Mouse (Mus musculus): ENCODE measurements around the gene Eif2b3. TPM values are rescaled to one million over a fixed set of nuclear protein-coding genes. Genes with fewer than 3 reads are reported as not detected.

Eif2b3 gene
- polyA plus RNA-seq, 1 experiment from 2014 or later: 46.3 TPM

DNA sequence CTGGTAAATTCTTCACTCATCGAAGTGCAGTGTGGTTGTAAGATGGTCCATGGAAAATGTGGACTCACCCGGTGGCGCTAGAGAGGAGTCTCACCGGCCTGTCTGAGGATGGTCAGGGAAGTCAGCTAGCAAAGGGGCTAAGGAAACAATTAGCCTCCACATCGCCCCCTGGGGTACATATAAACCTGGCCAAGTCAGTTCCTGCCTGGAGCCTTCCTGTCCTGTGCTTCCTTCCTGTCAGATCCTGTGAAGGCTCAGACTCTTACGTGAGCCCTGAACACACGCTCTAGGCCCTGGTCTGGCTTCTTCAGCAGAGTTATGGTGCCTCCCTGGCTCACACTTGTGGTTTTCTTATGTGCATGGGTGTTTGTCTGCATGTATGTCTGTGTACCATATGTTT, 82.0 kb downstream of the Eif2b3 start:
- Histone ChIP-seq H3K27me3 (peaks cover 6% of the 10 kb centered on the region; the same call in 1 of the 2 replicates), H3K4me3 (no peak overlapping the region), H3K9me3 (no peaks in the 10 kb centered on the region), H3K9ac (no peak overlapping the region), H3K27ac (no peak overlapping the region), H3K4me1 (replicated peaks) (peaks cover 39% of the 10 kb centered on the region), H3K4me2 (no peak overlapping the region), H3K36me3 (peaks cover 14% of the 10 kb centered on the region)
- no peak for ATAC-seq (ENCODE audit: low FRiP score)
- 46% methylated on average over 7 of the region's 7 CpGs for WGBS

- WGBS: 77% methylated on average over 10 of the region's 10 CpGs
- peaks cover 33% of the 10 kb centered on the region for H3K36me3 ChIP-seq
- no peaks in the 10 kb centered on the region for H3K9me3 ChIP-seq
- no peak overlapping the region for H3K4me3 ChIP-seq
- peaks cover 15% of the 10 kb centered on the region for H3K4me1 ChIP-seq (replicated peaks)
- no peak overlapping the region for H3K4me2 ChIP-seq
- ATAC-seq (ENCODE audit: low FRiP score): no peak
- no peaks in the 10 kb centered on the region for H3K27me3 ChIP-seq
- peak overlapping the region; percentile 24; the same call in 1 of the 2 replicates for H3K9ac ChIP-seq
- no peak overlapping the region for H3K27ac ChIP-seq
These were observed 85.5 kb downstream of the Eif2b3 start for GRCm38 (mm10) chr4:117104672-117105071.

DNA sequence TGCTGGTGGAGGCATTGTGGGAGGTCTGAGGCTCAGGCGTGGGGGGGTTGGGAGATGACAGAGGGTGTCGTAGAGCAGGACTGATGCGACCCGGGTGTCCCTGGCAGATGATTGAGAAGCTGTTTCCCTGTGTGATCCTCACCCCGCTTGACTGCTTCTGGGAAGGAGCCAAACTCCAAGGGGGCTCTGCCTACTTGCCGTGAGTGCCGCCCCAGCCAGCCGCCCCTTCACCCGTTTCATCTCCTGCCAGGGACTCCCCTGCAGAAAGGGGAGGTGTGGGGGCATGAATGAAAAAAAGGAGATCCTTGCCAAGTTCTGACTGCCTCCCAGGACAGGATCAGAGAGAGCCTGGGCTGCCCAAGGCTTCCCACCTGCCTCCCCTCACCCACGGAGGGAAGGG, 85.9 kb downstream of the Eif2b3 start:
- Histone ChIP-seq H3K4me1 (replicated peaks) (peaks cover 15% of the 10 kb centered on the region), H3K9me3 (no peaks in the 10 kb centered on the region), H3K4me2 (no peak overlapping the region), H3K36me3 (peaks cover 37% of the 10 kb centered on the region), H3K27me3 (no peaks in the 10 kb centered on the region), H3K27ac (no peak overlapping the region), H3K9ac (peak overlapping the region; percentile 24; the same call in 1 of the 2 replicates), H3K4me3 (no peak overlapping the region)
- WGBS: 51% methylated on average over 10 of the region's 10 CpGs
- no peak for ATAC-seq (ENCODE audit: low FRiP score)

GRCm38 (mm10) chr4:117107813-117108523, 88.8 kb downstream of the Eif2b3 start:
- ATAC-seq (ENCODE audit: low FRiP score): no peak
- Histone ChIP-seq H3K36me3 (peaks cover 57% of the 10 kb centered on the region), H3K4me3 (no peak overlapping the region), H3K4me1 (replicated peaks) (peaks cover 11% of the 10 kb centered on the region), H3K27me3 (no peaks in the 10 kb centered on the region), H3K4me2 (no peak overlapping the region), H3K9me3 (no peaks in the 10 kb centered on the region), H3K9ac (0 out of 2 replicates have a peak overlapping the region, but pooled peaks have one; percentile 24), H3K27ac (no peak overlapping the region)
- WGBS: 88% methylated on average over 18 of the region's 18 CpGs

GRCm38 (mm10) chr4:117108524-117108849, 89.3 kb downstream of the Eif2b3 start:
- no peak overlapping the region for H3K27ac ChIP-seq
- ATAC-seq (ENCODE audit: low FRiP score): no peak
- H3K9me3 ChIP-seq: no peaks in the 10 kb centered on the region
- H3K4me2 ChIP-seq: no peak overlapping the region
- H3K36me3 ChIP-seq: peaks cover 60% of the 10 kb centered on the region
- H3K4me1 ChIP-seq (replicated peaks): peaks cover 11% of the 10 kb centered on the region
- 90% methylated on average over 6 of the region's 6 CpGs for WGBS
- H3K27me3 ChIP-seq: no peaks in the 10 kb centered on the region
- no peak overlapping the region for H3K4me3 ChIP-seq
- H3K9ac ChIP-seq: no peak overlapping the region

- Histone ChIP-seq H3K4me1 (replicated peaks) (peaks cover 11% of the 10 kb centered on the region), H3K4me3 (no peak overlapping the region), H3K9me3 (no peaks in the 10 kb centered on the region), H3K27me3 (no peaks in the 10 kb centered on the region), H3K9ac (no peak overlapping the region), H3K4me2 (no peak overlapping the region), H3K27ac (no peak overlapping the region), H3K36me3 (peaks cover 68% of the 10 kb centered on the region)
- no peak for ATAC-seq (ENCODE audit: low FRiP score)
- WGBS: 95% methylated on average over 25 of the region's 25 CpGs
These were observed 90.1 kb downstream of the Eif2b3 start for GRCm38 (mm10) chr4:117109330-117109729.

DNA sequence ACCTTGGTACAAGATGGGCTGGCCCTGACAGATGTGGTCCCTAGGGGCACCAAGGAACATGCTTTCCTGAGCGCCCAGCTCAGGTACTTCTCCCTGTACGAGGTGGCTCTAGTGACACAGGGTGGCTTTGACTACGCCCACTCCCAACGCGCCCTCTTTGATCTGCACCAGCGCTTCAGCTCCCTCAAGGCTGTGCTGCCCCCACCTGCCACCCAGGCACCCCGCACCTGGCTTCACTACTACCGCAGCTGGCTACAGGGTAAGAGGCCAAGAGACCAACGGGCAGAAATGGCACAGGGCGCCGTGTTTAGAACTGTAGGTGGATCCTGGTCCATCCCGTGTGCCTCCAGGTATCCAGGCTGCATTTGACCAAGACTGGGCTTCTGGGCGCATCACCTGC, 91.0 kb downstream of the Eif2b3 start:
- Histone ChIP-seq H3K27ac (no peak overlapping the region), H3K9ac (no peak overlapping the region), H3K27me3 (no peaks in the 10 kb centered on the region), H3K4me2 (no peak overlapping the region), H3K4me1 (replicated peaks) (peaks cover 7% of the 10 kb centered on the region), H3K4me3 (no peak overlapping the region), H3K36me3 (peaks cover 67% of the 10 kb centered on the region), H3K9me3 (no peaks in the 10 kb centered on the region)
- ATAC-seq (ENCODE audit: low FRiP score): no peak
- WGBS: 92% methylated on average over 13 of the region's 13 CpGs

DNA sequence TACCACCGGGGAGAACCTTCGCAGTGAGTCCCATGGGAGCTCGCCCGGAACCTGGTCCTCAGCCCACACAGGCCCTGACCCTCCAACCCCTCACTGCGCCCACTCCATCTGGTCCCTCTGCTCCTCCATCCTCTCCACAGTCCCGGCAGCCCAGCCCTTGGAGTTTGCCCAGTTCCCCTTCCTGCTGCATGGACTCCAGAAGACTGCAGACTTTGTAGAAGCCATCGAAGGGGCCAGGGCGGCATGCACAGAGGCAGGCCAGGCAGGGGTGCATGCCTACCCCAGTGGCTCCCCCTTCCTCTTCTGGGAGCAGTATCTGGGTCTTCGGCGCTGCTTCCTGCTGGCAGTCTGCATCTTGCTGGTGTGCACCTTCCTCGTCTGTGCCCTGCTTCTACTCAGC, 91.8 kb downstream of the Eif2b3 start:
- H3K9me3 ChIP-seq: no peaks in the 10 kb centered on the region
- 96% methylated on average over 11 of the region's 11 CpGs for WGBS
- peaks cover 67% of the 10 kb centered on the region for H3K36me3 ChIP-seq

DNA sequence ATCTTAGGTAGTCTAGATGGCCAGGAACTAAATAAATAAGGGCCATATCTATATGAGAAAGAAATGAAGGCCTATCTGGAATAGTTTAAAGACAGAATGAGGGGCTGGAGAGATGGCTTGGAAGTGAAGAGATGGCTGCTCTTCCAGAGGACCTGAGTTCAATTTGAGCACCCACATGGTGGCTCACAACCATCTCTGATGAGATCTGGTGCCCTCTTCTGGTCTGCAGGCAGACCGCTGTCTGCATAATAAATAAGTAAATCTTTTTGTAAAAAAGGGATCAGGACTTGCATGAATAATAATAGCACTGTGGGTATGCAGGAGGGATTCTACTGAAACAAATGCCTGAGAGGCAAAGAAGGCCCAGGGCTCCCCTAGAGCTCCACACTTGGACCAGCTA, 94.0 kb downstream of the Eif2b3 start:
- Histone ChIP-seq H3K9me3 (no peaks in the 10 kb centered on the region), H3K27ac (no peak overlapping the region), H3K9ac (no peak overlapping the region), H3K4me3 (no peak overlapping the region), H3K4me2 (no peak overlapping the region), H3K4me1 (replicated peaks) (no peaks in the 10 kb centered on the region), H3K27me3 (no peaks in the 10 kb centered on the region), H3K36me3 (peaks cover 63% of the 10 kb centered on the region)
- WGBS: 86% methylated on average over 1 of the region's 1 CpGs
- no peak for ATAC-seq (ENCODE audit: low FRiP score)

More for the DNA sequence above, 91.8 kb downstream of the Eif2b3 start:
- ATAC-seq (ENCODE audit: low FRiP score): no peak
- H3K4me2 ChIP-seq: no peak overlapping the region
- H3K27ac ChIP-seq: no peak overlapping the region
- no peaks in the 10 kb centered on the region for H3K4me1 ChIP-seq (replicated peaks)
- H3K4me3 ChIP-seq: no peak overlapping the region
- H3K27me3 ChIP-seq: no peaks in the 10 kb centered on the region
- no peak overlapping the region for H3K9ac ChIP-seq

DNA sequence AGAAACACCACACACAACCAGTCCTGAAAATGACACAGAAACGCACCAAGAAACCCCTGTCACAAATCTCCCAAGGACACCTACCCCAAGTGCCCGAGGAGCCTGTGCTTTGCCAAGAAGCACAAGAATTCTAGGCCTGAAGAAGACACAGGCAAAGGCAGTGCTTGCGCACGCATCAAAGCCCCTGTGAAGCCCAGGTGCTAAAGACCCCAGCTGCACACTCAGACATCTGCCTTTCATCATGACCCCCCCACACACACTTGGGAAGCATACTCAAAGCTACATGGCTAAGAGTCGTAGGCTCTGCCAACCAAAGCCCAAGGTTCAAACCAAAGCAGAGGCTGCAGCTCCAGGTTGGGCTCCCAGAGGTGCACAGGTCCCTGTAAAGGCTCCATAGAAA, 96.4 kb downstream of the Eif2b3 start:
- no peak overlapping the region for H3K4me3 ChIP-seq
- H3K4me2 ChIP-seq: no peak overlapping the region
- ATAC-seq (ENCODE audit: low FRiP score): no peak
- H3K36me3 ChIP-seq: peaks cover 39% of the 10 kb centered on the region
- H3K4me1 ChIP-seq (replicated peaks): peaks cover 6% of the 10 kb centered on the region
- no peaks in the 10 kb centered on the region for H3K27me3 ChIP-seq
- H3K9ac ChIP-seq: no peak overlapping the region
- 93% methylated on average over 5 of the region's 5 CpGs for WGBS
- H3K27ac ChIP-seq: no peak overlapping the region
- no peaks in the 10 kb centered on the region for H3K9me3 ChIP-seq

- Histone ChIP-seq H3K36me3 (peaks cover 19% of the 10 kb centered on the region), H3K27me3 (no peaks in the 10 kb centered on the region), H3K9me3 (no peaks in the 10 kb centered on the region), H3K4me3 (no peak overlapping the region), H3K27ac (no peak overlapping the region), H3K9ac (no peak overlapping the region), H3K4me1 (replicated peaks) (peaks cover 13% of the 10 kb centered on the region), H3K4me2 (no peak overlapping the region)
- 95% methylated on average over 7 of the region's 7 CpGs for WGBS
- no peak for ATAC-seq (ENCODE audit: low FRiP score)
These were observed 98.7 kb downstream of the Eif2b3 start for GRCm38 (mm10) chr4:117117931-117118330.

- H3K9ac ChIP-seq: peak overlapping the region; percentile 77
- H3K27me3 ChIP-seq: no peaks in the 10 kb centered on the region
- ATAC-seq (ENCODE audit: low FRiP score): no peak
- peak overlapping the region; percentile 94 for H3K27ac ChIP-seq
- H3K36me3 ChIP-seq: peaks cover 4% of the 10 kb centered on the region
- H3K4me1 ChIP-seq (replicated peaks): peaks cover 16% of the 10 kb centered on the region
- no peaks in the 10 kb centered on the region for H3K9me3 ChIP-seq
- H3K4me3 ChIP-seq: peak overlapping the region; percentile 62
- peak overlapping the region; percentile 99 for H3K4me2 ChIP-seq
- 83% methylated on average over 5 of the region's 5 CpGs for WGBS
These were observed 100.4 kb downstream of the Eif2b3 start for GRCm38 (mm10) chr4:117119636-117120035.

GRCm38 (mm10) chr4:117120052-117120444, 100.8 kb downstream of the Eif2b3 start:
- no peaks in the 10 kb centered on the region for H3K9me3 ChIP-seq
- 6% methylated on average over 10 of the region's 10 CpGs for WGBS
- peak overlapping the region; percentile 94 for H3K27ac ChIP-seq
- H3K36me3 ChIP-seq: peaks cover under 1% of the 10 kb centered on the region; the same call in 1 of the 2 replicates
- peak; percentile 57; the same call in 1 of the 2 replicates for ATAC-seq (ENCODE audit: low FRiP score)
- no peaks in the 10 kb centered on the region for H3K27me3 ChIP-seq
- H3K9ac ChIP-seq: peak overlapping the region; percentile 77
- H3K4me1 ChIP-seq (replicated peaks): peaks cover 20% of the 10 kb centered on the region
- peak overlapping the region; percentile 99 for H3K4me2 ChIP-seq
- peak overlapping the region; percentile 62 for H3K4me3 ChIP-seq

Measured in hindbrain, embryonic 13.5 days (tissue).